Mouse (Mus musculus) c-Kit-positive CD71-positive TER-119-negative erythroid progenitor cells, embryonic 14.5 days (primary cell): ENCODE data around the gene Glg1.
"Not testable (repeated sequence)": the region's sequence is repeated elsewhere in the genome, so short reads cannot be mapped to it uniquely, and the experiment has no call there.

Source experiments
- DNase-seq: peaks from one replicate; pipeline ENCODE4 v3.0.0-alpha.2; 2013; ENCODE audit warnings: low read depth

Gene Glg1

DNA sequence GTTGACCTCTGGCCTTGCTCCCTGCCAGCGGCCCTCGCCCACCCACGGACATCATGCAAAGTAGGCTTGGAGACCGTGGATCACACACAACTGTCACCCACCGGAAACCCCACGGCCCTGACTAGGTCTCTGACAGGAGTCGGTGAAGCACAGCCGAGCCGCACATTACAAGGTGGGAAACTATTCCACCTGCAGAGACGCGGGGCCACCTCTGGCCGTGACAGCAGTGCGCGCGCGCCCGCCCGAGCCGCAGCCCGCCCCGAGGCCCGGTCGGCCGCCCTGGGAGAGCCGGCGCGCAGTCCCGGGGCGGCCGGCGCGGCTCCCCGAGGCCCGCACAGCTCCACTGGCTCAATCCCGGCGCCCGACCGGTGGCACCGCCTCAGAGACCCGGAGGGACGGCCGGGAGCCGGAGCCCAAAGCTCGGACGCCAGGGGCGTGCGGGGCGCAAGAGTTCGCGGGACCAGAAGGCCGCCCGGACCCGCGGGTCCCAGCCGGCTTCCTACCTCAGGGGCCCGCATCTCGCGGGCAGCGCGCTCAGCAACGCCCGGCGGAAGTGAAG is 114.0 kb downstream of the Glg1 start:
- DNase-seq, result not testable (repeated sequence)

DNA sequence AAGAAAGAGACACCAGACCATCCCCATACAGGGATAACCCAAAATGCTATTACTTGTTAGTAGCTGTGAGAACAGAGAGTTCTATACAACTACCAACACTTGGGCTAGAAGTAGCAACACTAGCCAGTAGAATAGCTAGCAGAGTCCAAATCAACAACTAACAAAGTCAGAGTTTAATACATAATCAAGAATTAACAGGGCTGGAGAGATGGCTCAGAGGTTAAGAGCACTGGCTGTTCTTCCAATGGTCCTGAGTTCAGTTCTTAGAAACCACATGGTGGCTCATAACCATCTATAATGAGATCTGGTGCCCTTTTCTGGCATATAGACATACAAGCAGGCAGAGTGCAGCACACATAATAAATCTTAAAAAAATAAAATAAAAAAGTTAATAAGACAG is 116.5 kb downstream of the Glg1 start:
- no peak for DNase-seq

DNA sequence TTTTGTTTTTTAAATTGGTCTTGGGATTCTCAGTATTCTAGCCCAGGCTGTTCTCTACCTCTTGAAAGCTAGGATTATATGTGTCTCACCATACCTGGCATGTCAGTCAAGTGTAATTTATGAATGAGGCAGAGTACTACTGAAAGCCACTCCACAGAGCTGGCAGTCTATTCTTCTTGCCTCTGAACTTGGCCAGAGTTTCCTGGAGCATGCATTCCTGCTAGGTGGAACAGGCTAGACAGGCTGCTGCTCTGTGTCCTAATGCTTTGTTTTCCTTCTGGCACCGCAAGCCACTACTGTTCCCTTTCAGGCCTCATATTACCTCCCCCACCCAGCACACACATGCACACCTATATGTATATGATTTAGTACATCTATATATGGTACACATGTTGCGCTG is 128.3 kb downstream of the Glg1 start:
- DNase-seq, result no peak

DNA sequence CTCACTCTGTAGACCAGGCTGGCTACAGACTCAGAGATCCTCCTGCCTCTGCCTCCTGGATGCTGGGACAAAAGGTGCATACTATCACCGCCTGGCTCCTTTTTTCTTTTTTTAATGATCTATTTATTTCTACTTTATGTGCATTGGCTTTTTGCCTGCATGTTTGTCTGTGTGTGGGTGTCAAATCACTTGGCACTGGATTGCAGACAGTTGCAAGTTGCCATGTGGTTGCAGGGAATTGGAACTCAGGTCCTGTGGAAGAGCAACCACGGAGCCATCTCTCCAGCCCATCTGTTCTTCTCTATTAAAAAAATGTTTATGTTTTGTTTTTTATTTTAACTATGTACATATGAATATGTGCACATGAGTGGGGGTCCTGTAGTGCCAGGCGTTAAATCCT is 139.5 kb downstream of the Glg1 start:
- no peak for DNase-seq

DNA sequence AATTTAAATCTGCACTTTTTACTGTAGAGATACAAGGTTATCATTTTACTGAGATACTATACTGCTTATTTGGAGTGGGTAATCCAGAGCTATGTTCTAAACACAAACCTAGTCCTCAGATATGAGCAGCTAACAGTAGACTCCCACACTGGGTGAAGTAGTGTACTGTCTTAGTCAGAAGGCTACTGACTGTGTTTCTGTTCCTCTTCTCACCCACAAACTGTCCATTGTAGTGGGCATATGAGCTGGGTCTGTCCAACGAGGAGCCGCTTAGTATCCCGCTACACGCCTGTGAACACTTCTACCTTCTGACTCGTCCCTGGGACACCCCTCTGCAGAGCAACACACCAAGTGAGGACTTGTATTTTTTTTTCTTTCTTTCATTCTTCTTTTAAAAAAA is 144.1 kb downstream of the Glg1 start:
- no peak for DNase-seq
